Mouse (Mus musculus): ENCODE results near the gene Tef. TPM values are rescaled to one million over a fixed set of nuclear protein-coding genes. Genes with fewer than 3 reads are reported as not detected.
A peak's percentile ranks its signal among the peaks of the same experiment; 100 is the strongest.

Gene Tef
- polyA plus RNA-seq, 1 experiment from 2014 or later, result 9.2 TPM

- Histone ChIP-seq H3K4me3 (ENCODE audit: low read depth, low read length) (peak within 1 kb of the TSS; percentile 99), H3K27me3 (ENCODE audit: control insufficient read depth, insufficient read depth, low read depth, low read length) (no peaks in the 10 kb centered on the region), H3K4me1 (ENCODE audit: control insufficient read depth, low read depth, low read length) (peaks cover 24% of the 10 kb centered on the region), H3K4me2 (ENCODE audit: low read depth, low read length) (peak within 1 kb of the TSS; percentile 88), H3K9me3 (replicated peaks; ENCODE audit: control insufficient read depth, low read length) (no peaks in the 10 kb centered on the region), H3K9ac (ENCODE audit: low read depth, low read length) (peak within 1 kb of the TSS; percentile 90), H3K36me3 (ENCODE audit: control insufficient read depth, insufficient read depth) (peaks cover 35% of the 10 kb centered on the region), H3K27ac (ENCODE audit: low read length) (peak within 1 kb of the TSS; percentile 99)
- WGBS (ENCODE audit: insufficient replicate concordance), result under 1% methylated on average over 30 of the region's 30 CpGs
- peak; percentile 86 for ATAC-seq (ENCODE audit: low read depth)
These were observed 69.5 kb downstream of the Tef start, which contains the start of gene Phf5a for GRCm38 (mm10) chr15:81871604-81872261. TSS of gene Phf5a (minus strand) at chr15:81871911.

GRCm38 (mm10) chr15:81872262-81873136 is 70.3 kb downstream of the Tef start, which contains the start of gene Aco2:
TSS of gene Aco2 (plus strand) at chr15:81872309.
- Histone ChIP-seq H3K4me1 (ENCODE audit: control insufficient read depth, low read depth, low read length) (peaks cover 24% of the 10 kb centered on the region), H3K4me3 (ENCODE audit: low read depth, low read length) (peak within 1 kb of the TSS; percentile 99), H3K9me3 (replicated peaks; ENCODE audit: control insufficient read depth, low read length) (no peaks in the 10 kb centered on the region), H3K27ac (ENCODE audit: low read length) (peak within 1 kb of the TSS; percentile 99), H3K4me2 (ENCODE audit: low read depth, low read length) (peak within 1 kb of the TSS; percentile 88), H3K27me3 (ENCODE audit: control insufficient read depth, insufficient read depth, low read depth, low read length) (no peaks in the 10 kb centered on the region), H3K9ac (ENCODE audit: low read depth, low read length) (peak within 1 kb of the TSS; percentile 90), H3K36me3 (ENCODE audit: control insufficient read depth, insufficient read depth) (peaks cover 28% of the 10 kb centered on the region)
- peak; percentile 84 for ATAC-seq (ENCODE audit: low read depth)
- WGBS (ENCODE audit: insufficient replicate concordance), result under 1% methylated on average over 53 of the region's 53 CpGs

Other genes starting within 250 kb of the Tef start
- gene Ep300, start 217.1 kb upstream of the Tef start, polyA plus RNA-seq (2015; fragmentation: Nextera tagmentation; extraction: Ambion mirVana), result 5.8 and 7.3 TPM in 2 replicates
- 11.5 and 12.5 TPM in 2 replicates for gene L3mbtl2, start 138.5 kb upstream of the Tef start, polyA plus RNA-seq (2015; fragmentation: Nextera tagmentation; extraction: Ambion mirVana)
- gene Chadl, start 105.1 kb upstream of the Tef start, polyA plus RNA-seq (2015; fragmentation: Nextera tagmentation; extraction: Ambion mirVana), result 0.44 and 0.52 TPM in 2 replicates
- gene Zc3h7b, start 57.4 kb upstream of the Tef start, polyA plus RNA-seq (2015; fragmentation: Nextera tagmentation; extraction: Ambion mirVana), result 4.1 and 4.6 TPM in 2 replicates
- gene Rangap1, start 56.9 kb upstream of the Tef start, polyA plus RNA-seq (2015; fragmentation: Nextera tagmentation; extraction: Ambion mirVana), result 63.6 and 67.3 TPM in 2 replicates
- gene Tob2, start 56.4 kb downstream of the Tef start, polyA plus RNA-seq (2015; fragmentation: Nextera tagmentation; extraction: Ambion mirVana), result 11.7 and 14.9 TPM in 2 replicates
- gene Phf5a, start 69.5 kb downstream of the Tef start, polyA plus RNA-seq (2015; fragmentation: Nextera tagmentation; extraction: Ambion mirVana), result 72.6 and 79.6 TPM in 2 replicates
- gene Aco2, start 69.9 kb downstream of the Tef start, polyA plus RNA-seq (2015; fragmentation: Nextera tagmentation; extraction: Ambion mirVana), result 109 and 114 TPM in 2 replicates
- gene Polr3h, start 123.8 kb downstream of the Tef start, polyA plus RNA-seq (2015; fragmentation: Nextera tagmentation; extraction: Ambion mirVana), result 53.2 and 55.3 TPM in 2 replicates
- 0.83 and 1.3 TPM in 2 replicates for gene Csdc2, start 134.3 kb downstream of the Tef start, polyA plus RNA-seq (2015; fragmentation: Nextera tagmentation; extraction: Ambion mirVana)
- 13.6 and 14.9 TPM in 2 replicates for gene Pmm1, start 158.5 kb downstream of the Tef start, polyA plus RNA-seq (2015; fragmentation: Nextera tagmentation; extraction: Ambion mirVana)
- gene 1700029P11Rik, start 178.1 kb downstream of the Tef start, polyA plus RNA-seq (2015; fragmentation: Nextera tagmentation; extraction: Ambion mirVana), result not detected in 2 replicates
- gene Xrcc6, start 185.4 kb downstream of the Tef start, polyA plus RNA-seq (2015; fragmentation: Nextera tagmentation; extraction: Ambion mirVana), result 48.4 and 52.7 TPM in 2 replicates
- 10.7 and 11.5 TPM in 2 replicates for gene Desi1, start 231.4 kb downstream of the Tef start, polyA plus RNA-seq (2015; fragmentation: Nextera tagmentation; extraction: Ambion mirVana)
- 111 and 121 TPM in 2 replicates for gene Snu13, start 245.2 kb downstream of the Tef start, polyA plus RNA-seq (2015; fragmentation: Nextera tagmentation; extraction: Ambion mirVana)

All from liver, embryonic 16.5 days (tissue).